Mouse (Mus musculus): ENCODE measurements around the gene Cma2. TPM values are rescaled to one million over a fixed set of nuclear protein-coding genes. Genes with fewer than 3 reads are reported as not detected.

Gene Cma2
- polyA plus RNA-seq (2012; rRNA removed): not detected in 2 replicates

- H3K4me3 ChIP-seq (replicated peaks; ENCODE audit: insufficient read depth, low read depth, low read length): no peak within 1 kb of the TSS
- H3K4me1 ChIP-seq (ENCODE audit: control insufficient read depth, insufficient read depth, low read length): peaks cover 4% of the 10 kb centered on the region; the same call in 1 of the 2 replicates
- H3K27me3 ChIP-seq (ENCODE audit: control insufficient read depth, insufficient read depth, low read length): no peaks in the 10 kb centered on the region; the same call in 1 of the 2 replicates
- DNase-seq: no peak
- no peak within 1 kb of the TSS for H3K27ac ChIP-seq (ENCODE audit: insufficient read depth, low read length)
- 79% methylated on average over 6 of the region's 6 CpGs for WGBS
- no peak for TF ChIP-seq POLR2A (IDR thresholded peaks at IDR 0.05; ENCODE audit: borderline replicate concordance, insufficient read depth, low read length)
- no peak for TF ChIP-seq CTCF (IDR thresholded peaks at IDR 0.05; ENCODE audit: borderline replicate concordance, insufficient read depth, low read depth, low read length)
These were observed at the start of gene Cma2 for GRCm38 (mm10) chr14:55950346-55951030. Gene Cma2 (plus strand): TSS chr14:55950980.

GRCm38 (mm10) chr14:55905518-55905917 lies 45.3 kb upstream of the Cma2 start:
- no peak overlapping the region for H3K27ac ChIP-seq (ENCODE audit: insufficient read depth, low read length)
- H3K27me3 ChIP-seq (ENCODE audit: control insufficient read depth, insufficient read depth, low read length): no peaks in the 10 kb centered on the region
- DNase-seq: no peak
- H3K4me1 ChIP-seq (ENCODE audit: control insufficient read depth, insufficient read depth, low read length): no peaks in the 10 kb centered on the region
- WGBS: 13% methylated on average over 1 of the region's 1 CpGs
- TF ChIP-seq POLR2A (IDR thresholded peaks at IDR 0.05; ENCODE audit: borderline replicate concordance, insufficient read depth, low read length) (no peak), CTCF (IDR thresholded peaks at IDR 0.05; ENCODE audit: borderline replicate concordance, insufficient read depth, low read depth, low read length) (peak; percentile 18; the same call in 1 of the 2 replicates)
- no peak overlapping the region for H3K4me3 ChIP-seq (replicated peaks; ENCODE audit: insufficient read depth, low read depth, low read length)

- no peak overlapping the region for H3K4me3 ChIP-seq (replicated peaks; ENCODE audit: insufficient read depth, low read depth, low read length)
- DNase-seq: no peak
These were observed 37.4 kb upstream of the Cma2 start for GRCm38 (mm10) chr14:55913406-55913805.

GRCm38 (mm10) chr14:55918240-55919082 lies 32.3 kb upstream of the Cma2 start:
- Histone ChIP-seq H3K4me1 (ENCODE audit: control insufficient read depth, insufficient read depth, low read length) (no peaks in the 10 kb centered on the region), H3K27me3 (ENCODE audit: control insufficient read depth, insufficient read depth, low read length) (no peaks in the 10 kb centered on the region), H3K4me3 (replicated peaks; ENCODE audit: insufficient read depth, low read depth, low read length) (no peak overlapping the region), H3K27ac (ENCODE audit: insufficient read depth, low read length) (no peak overlapping the region)
- TF ChIP-seq POLR2A (IDR thresholded peaks at IDR 0.05; ENCODE audit: borderline replicate concordance, insufficient read depth, low read length): no peak
- TF ChIP-seq CTCF (IDR thresholded peaks at IDR 0.05; ENCODE audit: borderline replicate concordance, insufficient read depth, low read depth, low read length): peak; percentile 67
- WGBS: 45% methylated on average over 14 of the region's 14 CpGs
- DNase-seq: peak; percentile 74 to 81

More at GRCm38 (mm10) chr14:55913406-55913805, 37.4 kb upstream of the Cma2 start:
- Histone ChIP-seq H3K27me3 (ENCODE audit: control insufficient read depth, insufficient read depth, low read length) (no peaks in the 10 kb centered on the region), H3K27ac (ENCODE audit: insufficient read depth, low read length) (no peak overlapping the region), H3K4me1 (ENCODE audit: control insufficient read depth, insufficient read depth, low read length) (no peaks in the 10 kb centered on the region)
- WGBS: 63% methylated on average over 4 of the region's 4 CpGs
- TF ChIP-seq POLR2A (IDR thresholded peaks at IDR 0.05; ENCODE audit: borderline replicate concordance, insufficient read depth, low read length) (no peak), CTCF (IDR thresholded peaks at IDR 0.05; ENCODE audit: borderline replicate concordance, insufficient read depth, low read depth, low read length) (no peak)

DNA sequence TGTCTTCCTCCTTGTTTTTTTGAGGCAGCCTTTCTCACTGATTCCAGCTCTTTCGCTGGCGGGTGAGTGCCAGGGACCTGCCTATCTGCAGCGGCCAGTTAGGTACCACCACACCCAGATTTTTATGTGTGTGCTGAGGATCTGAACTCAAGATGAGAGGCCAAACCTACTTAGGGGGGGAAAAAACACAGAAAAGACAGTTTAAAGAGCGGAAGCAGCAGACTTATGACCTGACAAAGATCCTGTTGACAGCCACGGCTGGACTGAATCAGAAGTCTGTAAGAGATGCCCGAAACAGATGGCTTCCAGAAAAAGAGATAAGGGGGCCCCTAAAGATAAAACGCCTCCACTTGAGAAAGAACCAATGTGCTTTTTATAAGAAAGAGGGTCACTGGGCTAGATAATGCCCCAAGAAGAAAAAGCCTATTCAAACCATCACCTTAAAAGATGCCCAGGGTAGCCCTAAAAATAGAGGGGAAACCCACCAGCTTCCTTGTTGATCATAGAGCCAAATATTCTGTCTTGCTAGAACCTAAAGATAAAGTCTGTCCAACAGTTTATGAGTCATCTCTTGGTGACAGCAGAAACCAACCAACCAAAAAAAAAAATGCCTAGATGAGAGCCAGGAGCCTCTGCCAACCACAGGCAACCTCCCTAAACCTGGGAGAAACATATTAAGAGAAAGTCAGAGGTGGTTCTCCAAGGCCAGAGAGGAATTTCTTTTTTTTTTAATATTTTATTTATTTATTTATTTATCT lies 28.1 kb upstream of the Cma2 start:
- 75% methylated on average over 7 of the region's 7 CpGs for WGBS
- peak in 1 of 2 experiments; percentile 20 for DNase-seq
- no peak for TF ChIP-seq CTCF (IDR thresholded peaks at IDR 0.05; ENCODE audit: borderline replicate concordance, insufficient read depth, low read depth, low read length)
- no peak for TF ChIP-seq POLR2A (IDR thresholded peaks at IDR 0.05; ENCODE audit: borderline replicate concordance, insufficient read depth, low read length)

DNA sequence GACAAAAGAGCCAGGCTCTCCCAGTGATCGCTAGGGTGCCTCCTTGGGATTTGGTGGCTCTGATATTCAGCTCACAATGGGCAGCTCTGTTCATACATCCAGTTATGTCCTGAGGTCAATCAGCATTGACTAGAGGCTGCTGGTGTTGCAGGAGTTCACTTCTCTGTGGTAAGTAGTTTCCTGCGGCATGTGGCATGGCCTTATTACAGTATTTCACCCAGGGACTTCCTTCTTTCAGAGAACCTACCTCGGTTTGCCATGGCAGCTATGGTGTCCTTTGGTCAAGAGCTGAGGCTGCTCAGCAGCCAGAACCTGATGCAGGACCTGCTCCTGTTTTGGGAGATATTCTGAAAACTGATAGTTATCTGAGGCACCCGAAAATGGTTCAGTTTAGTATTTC lies 23.9 kb upstream of the Cma2 start:
- TF ChIP-seq CTCF (IDR thresholded peaks at IDR 0.05; ENCODE audit: borderline replicate concordance, insufficient read depth, low read depth, low read length): no peak
- TF ChIP-seq POLR2A (IDR thresholded peaks at IDR 0.05; ENCODE audit: borderline replicate concordance, insufficient read depth, low read length): no peak
- WGBS: 88% methylated on average over 4 of the region's 4 CpGs
- no peak overlapping the region for H3K4me3 ChIP-seq (replicated peaks; ENCODE audit: insufficient read depth, low read depth, low read length)
- no peak for DNase-seq
- no peaks in the 10 kb centered on the region for H3K27me3 ChIP-seq (ENCODE audit: control insufficient read depth, insufficient read depth, low read length)
- H3K4me1 ChIP-seq (ENCODE audit: control insufficient read depth, insufficient read depth, low read length): no peaks in the 10 kb centered on the region
- no peak overlapping the region for H3K27ac ChIP-seq (ENCODE audit: insufficient read depth, low read length)

More for the DNA sequence above, 28.1 kb upstream of the Cma2 start:
- Histone ChIP-seq H3K4me3 (replicated peaks; ENCODE audit: insufficient read depth, low read depth, low read length) (no peak overlapping the region), H3K27me3 (ENCODE audit: control insufficient read depth, insufficient read depth, low read length) (no peaks in the 10 kb centered on the region), H3K4me1 (ENCODE audit: control insufficient read depth, insufficient read depth, low read length) (no peaks in the 10 kb centered on the region), H3K27ac (ENCODE audit: insufficient read depth, low read length) (no peak overlapping the region)

DNA sequence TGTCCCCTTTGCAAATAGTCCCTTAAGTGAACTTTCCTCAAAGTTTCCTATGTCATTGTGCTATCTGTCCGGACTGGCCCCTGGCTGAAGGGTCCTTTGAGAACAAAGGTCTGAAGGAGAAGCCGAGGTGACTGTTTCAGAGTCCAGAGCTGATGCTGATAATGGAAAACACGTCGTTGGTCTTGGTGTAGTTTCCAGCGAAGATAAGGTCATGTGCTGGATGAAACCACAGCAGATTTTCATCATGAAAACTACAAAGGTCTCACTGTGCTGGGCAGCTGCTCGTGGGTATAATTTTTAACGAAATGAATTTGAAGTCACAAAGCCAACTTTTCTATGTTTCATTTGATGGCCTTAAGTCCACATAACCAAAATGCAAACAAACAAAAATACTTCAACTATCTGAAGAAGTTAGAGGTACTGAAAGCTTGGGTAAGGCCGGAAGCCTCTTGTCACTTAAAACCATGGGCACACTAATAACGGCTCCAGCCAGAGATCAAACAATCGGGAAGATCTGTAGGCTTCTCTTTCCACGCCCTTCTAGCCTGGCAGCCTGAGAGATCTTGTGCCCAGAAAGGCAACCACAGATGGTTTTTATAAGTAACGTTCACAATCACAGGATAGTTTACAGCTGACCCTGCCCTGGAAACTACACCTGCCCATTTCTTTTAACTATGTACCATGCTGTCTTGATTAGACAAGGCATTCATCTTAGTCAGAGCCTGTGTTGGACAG lies 21.4 kb upstream of the Cma2 start:
- WGBS: 84% methylated on average over 12 of the region's 12 CpGs
- no peaks in the 10 kb centered on the region for H3K4me1 ChIP-seq (ENCODE audit: control insufficient read depth, insufficient read depth, low read length)
- no peak for DNase-seq
- no peak overlapping the region for H3K27ac ChIP-seq (ENCODE audit: insufficient read depth, low read length)
- no peak overlapping the region for H3K4me3 ChIP-seq (replicated peaks; ENCODE audit: insufficient read depth, low read depth, low read length)
- TF ChIP-seq POLR2A (IDR thresholded peaks at IDR 0.05; ENCODE audit: borderline replicate concordance, insufficient read depth, low read length) (no peak), CTCF (IDR thresholded peaks at IDR 0.05; ENCODE audit: borderline replicate concordance, insufficient read depth, low read depth, low read length) (no peak)
- no peaks in the 10 kb centered on the region for H3K27me3 ChIP-seq (ENCODE audit: control insufficient read depth, insufficient read depth, low read length)
